Mouse (Mus musculus) hindbrain, embryonic 13.5 days (tissue): ENCODE data around the gene E2f2. TPM values are rescaled to one million over a fixed set of nuclear protein-coding genes. Genes with fewer than 3 reads are reported as not detected.

ENCODE experiments used
- ATAC-seq: fragments of 200-750 bp; cut with Nextera tagmentation; 2 replicates; pipeline ENCODE4 v1.8.0; 2017; ENCODE audit warnings: moderate TSS enrichment; ENCODE audit not compliant: low FRiP score
- H3K27ac ChIP-seq: fragments of 300-500 bp; sonication (generic); 2 replicates; pipeline ENCODE4 v1.5.1; 2015; ENCODE audit warnings: inconsistent platforms, mild to moderate bottlenecking, moderate library complexity
- H3K27me3 ChIP-seq: fragments of 300-500 bp; sonication (generic); 2 replicates; pipeline ENCODE4 v1.6.1; 2015; ENCODE audit warnings: mild to moderate bottlenecking, inconsistent platforms
- H3K36me3 ChIP-seq: fragments of 300-500 bp; sonication (generic); 2 replicates; pipeline ENCODE4 v1.6.1; 2015; ENCODE audit warnings: mild to moderate bottlenecking, inconsistent platforms
- H3K4me1 ChIP-seq: fragments of 300-500 bp; sonication (generic); replicated peaks from 2 replicates; pipeline ENCODE4 v1.6.1; 2015; ENCODE audit warnings: inconsistent platforms
- H3K4me2 ChIP-seq: fragments of 300-500 bp; sonication (generic); 2 replicates; pipeline ENCODE4 v1.6.1; 2015; ENCODE audit warnings: inconsistent platforms, mild to moderate bottlenecking, moderate library complexity
- H3K4me3 ChIP-seq: fragments of 300-500 bp; sonication (generic); 2 replicates; pipeline ENCODE4 v1.5.1; 2015; ENCODE audit warnings: mild to moderate bottlenecking, inconsistent platforms
- H3K9ac ChIP-seq: fragments of 300-500 bp; sonication (generic); 2 replicates; pipeline ENCODE4 v1.6.1; 2015; ENCODE audit warnings: mild to moderate bottlenecking, inconsistent platforms
- H3K9me3 ChIP-seq: fragments of 300-500 bp; sonication (generic); 2 replicates; pipeline ENCODE4 v1.6.1; 2016; ENCODE audit warnings: inconsistent platforms
- WGBS: fragments of 180-500 bp; shearing (Covaris S2); methylation state at CpG from one replicate; pipeline ENCODE4 v1.1.7; 2015; 5-methylcytosine and 5-hydroxymethylcytosine counted together
- polyA plus RNA-seq: library from polyadenylated mRNA; unstranded; fragments of >200 nt; fragmentation: Nextera tagmentation; extraction: Ambion mirVana; gene quantifications from 2 replicates; pipeline ENCODE4 v1.2.1, GENCODE M21; 2015

The E2f2 gene
- polyA plus RNA-seq = 2.7 and 3.2 TPM in 2 replicates

DNA sequence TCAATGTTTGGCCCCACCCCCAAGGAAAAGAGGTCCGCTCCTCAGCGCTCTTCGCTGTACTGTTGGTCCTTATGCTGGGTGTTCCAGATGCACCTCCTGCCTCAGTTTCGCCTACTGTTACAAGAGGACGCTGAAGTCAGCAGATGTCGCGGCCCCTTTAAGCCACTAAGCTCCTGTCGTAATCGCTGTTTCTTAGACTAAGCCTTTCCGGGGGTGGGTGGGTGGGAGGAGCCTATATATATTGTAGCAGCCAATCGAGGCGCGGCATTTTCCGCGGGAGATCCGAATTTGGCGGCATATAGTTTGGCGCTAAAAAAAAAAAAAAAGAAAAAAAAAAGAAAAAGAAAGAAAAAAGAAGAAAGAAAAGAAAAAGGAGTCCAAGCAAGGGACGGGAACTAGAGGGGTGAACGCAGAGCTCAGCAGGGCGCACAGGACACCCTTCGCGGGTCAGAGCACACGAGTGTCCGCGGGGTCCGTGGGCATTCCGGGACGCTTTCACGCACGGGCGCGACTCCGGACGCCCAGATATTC, at the start of gene E2f2:
TSS of gene E2f2 (plus strand) at position 384 of the 531 bp plus-strand sequence.
- no peaks in the 10 kb centered on the region for H3K36me3 ChIP-seq
- peaks cover 42% of the 10 kb centered on the region for H3K4me1 ChIP-seq
- ATAC-seq = no peak; the same call in 1 of the 2 replicates
- H3K4me3 ChIP-seq = peak within 1 kb of the TSS; percentile 62
- 0% methylated on average over 35 of the region's 35 CpGs for WGBS
- no peak within 1 kb of the TSS; the same call in 1 of the 2 replicates for H3K27ac ChIP-seq
- peak within 1 kb of the TSS; percentile 71 for H3K9ac ChIP-seq
- peaks cover 13% of the 10 kb centered on the region for H3K27me3 ChIP-seq
- peak within 1 kb of the TSS; percentile 100 for H3K4me2 ChIP-seq
- H3K9me3 ChIP-seq = no peaks in the 10 kb centered on the region

DNA sequence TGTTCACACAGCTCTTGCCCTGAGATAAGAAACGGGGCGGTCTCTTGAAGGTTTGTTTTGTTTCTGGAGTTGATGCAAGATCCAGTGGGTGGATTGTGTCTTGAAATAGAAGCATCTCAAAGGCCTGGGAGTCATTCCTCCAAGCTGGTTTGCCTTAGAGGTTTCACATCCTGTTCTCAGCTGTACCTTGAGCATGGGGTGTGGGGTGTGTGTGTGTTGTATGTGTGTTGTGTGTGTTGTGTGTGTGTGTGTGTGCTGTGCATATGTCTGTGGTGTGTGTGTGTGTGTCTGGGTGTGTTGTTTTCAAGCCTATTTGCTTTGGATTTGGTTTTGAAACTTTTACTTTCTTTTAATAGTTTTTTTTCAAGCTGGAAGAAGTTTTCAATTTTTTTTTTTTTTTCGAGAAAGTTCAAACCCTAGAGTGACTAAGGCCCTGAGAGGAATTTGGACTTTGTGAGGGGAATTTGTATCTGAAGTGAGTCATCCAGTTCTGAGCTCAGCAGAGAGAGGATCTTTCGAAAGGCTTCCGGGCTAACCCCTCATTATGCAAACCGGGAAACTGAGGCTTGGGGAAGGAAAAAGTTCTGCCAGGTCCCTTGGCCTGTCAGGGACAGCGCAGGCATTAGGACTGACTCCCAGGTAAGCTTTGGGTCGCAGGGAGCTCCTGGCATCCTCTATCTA, 48.9 kb upstream of the E2f2 start:
- no peak overlapping the region for H3K4me2 ChIP-seq
- no peak overlapping the region for H3K27ac ChIP-seq
- no peaks in the 10 kb centered on the region for H3K27me3 ChIP-seq
- 77% methylated on average over 8 of the region's 8 CpGs for WGBS
- no peaks in the 10 kb centered on the region for H3K36me3 ChIP-seq
- no peak overlapping the region for H3K4me3 ChIP-seq
- H3K9me3 ChIP-seq = no peaks in the 10 kb centered on the region
- ATAC-seq = no peak
- H3K9ac ChIP-seq = no peak overlapping the region; the same call in 1 of the 2 replicates
- H3K4me1 ChIP-seq = no peaks in the 10 kb centered on the region

DNA sequence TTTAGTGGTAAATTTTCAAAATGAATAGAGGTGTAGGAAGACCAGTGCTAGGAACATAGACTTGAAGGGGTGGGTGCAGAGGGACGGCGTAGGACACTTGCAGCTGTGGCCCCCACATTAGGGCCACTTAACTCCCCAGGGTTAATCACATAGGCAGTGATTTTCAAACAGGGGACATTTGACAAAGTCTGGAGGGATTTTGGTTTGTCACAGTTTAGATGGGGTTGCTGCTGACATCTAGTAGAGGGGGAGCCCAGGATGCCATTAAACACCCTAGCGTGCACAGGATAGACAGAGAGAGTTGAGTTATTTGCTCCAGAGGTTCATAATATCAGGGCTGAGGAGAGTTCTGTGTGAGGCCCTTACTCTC, 48.4 kb upstream of the E2f2 start:
- no peak for ATAC-seq
- no peaks in the 10 kb centered on the region for H3K27me3 ChIP-seq
- no peaks in the 10 kb centered on the region for H3K4me1 ChIP-seq
- H3K27ac ChIP-seq = no peak overlapping the region
- no peaks in the 10 kb centered on the region for H3K36me3 ChIP-seq
- H3K4me3 ChIP-seq = no peak overlapping the region
- no peak overlapping the region for H3K9ac ChIP-seq
- no peaks in the 10 kb centered on the region for H3K9me3 ChIP-seq
- WGBS = 92% methylated on average over 3 of the region's 3 CpGs
- H3K4me2 ChIP-seq = no peak overlapping the region

DNA sequence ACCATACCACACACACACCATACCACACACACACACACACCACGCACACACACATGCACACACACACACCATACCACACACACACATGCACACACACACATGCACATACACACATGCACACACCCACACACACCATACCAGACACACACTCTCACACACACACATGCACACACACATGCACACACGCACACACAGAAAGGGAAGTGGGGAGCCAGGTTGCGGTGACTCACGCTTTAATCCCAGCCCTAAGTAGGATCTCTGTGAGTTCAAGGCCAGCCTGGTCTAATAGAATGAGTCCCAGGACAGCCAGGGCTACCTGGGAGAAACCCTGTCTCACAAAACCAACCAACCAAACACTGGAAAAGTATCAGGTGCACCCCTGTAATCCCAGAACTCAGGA, 47.6 kb upstream of the E2f2 start:
- Histone ChIP-seq H3K9me3 (no peaks in the 10 kb centered on the region), H3K4me3 (no peak overlapping the region), H3K27me3 (no peaks in the 10 kb centered on the region), H3K4me2 (no peak overlapping the region), H3K4me1 (no peaks in the 10 kb centered on the region), H3K9ac (no peak overlapping the region), H3K27ac (no peak overlapping the region), H3K36me3 (no peaks in the 10 kb centered on the region)
- ATAC-seq = no peak
- 95% methylated on average over 4 of the region's 4 CpGs for WGBS

DNA sequence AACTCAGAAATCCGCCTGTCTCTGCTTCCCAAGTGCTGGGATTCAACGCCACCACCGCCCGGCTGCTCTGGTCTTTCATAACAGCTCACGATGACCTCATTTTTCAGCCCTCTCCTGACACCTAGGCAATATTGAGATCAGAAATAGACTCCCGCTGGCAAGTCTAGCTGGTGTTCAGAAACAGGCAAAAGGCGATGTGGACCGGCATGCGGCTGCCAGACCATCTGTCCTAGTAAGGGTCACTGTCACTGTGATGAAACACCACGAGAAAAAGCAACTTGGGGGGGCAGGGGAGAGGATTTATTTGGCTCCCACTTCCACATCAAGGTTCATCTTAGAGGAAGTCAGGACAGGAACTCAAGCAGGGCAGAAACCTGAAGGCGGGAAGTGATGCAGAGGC, 46.7 kb upstream of the E2f2 start:
- WGBS = 88% methylated on average over 11 of the region's 11 CpGs
- H3K9ac ChIP-seq = no peak overlapping the region
- H3K4me2 ChIP-seq = no peak overlapping the region
- H3K36me3 ChIP-seq = no peaks in the 10 kb centered on the region
- H3K4me3 ChIP-seq = no peak overlapping the region
- H3K27me3 ChIP-seq = no peaks in the 10 kb centered on the region
- no peak overlapping the region for H3K27ac ChIP-seq
- no peaks in the 10 kb centered on the region for H3K4me1 ChIP-seq
- no peaks in the 10 kb centered on the region for H3K9me3 ChIP-seq
- ATAC-seq = no peak

DNA sequence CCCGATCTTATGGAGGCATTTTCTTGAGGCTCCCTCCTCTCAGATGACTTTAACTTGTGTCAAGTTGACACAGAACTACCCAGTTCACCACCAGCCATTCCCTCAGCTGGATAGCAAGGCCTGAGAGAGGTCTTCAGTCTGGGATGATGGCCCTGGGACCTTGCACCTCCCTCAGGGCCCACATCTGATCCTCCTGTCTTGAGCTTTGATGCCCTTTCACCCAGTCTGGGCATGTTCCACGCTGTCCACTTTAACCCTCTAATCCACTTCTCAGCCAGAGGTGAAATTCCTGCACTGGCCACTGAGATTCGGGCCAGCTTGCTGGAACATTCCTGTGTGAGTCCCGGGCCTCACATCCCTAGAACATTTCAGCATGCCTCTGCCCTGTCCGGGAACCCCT, 46.2 kb upstream of the E2f2 start:
- H3K4me3 ChIP-seq = no peak overlapping the region
- H3K4me1 ChIP-seq = no peaks in the 10 kb centered on the region
- H3K4me2 ChIP-seq = no peak overlapping the region
- ATAC-seq = no peak
- 79% methylated on average over 5 of the region's 5 CpGs for WGBS
- no peaks in the 10 kb centered on the region for H3K27me3 ChIP-seq
- no peaks in the 10 kb centered on the region for H3K9me3 ChIP-seq
- H3K27ac ChIP-seq = no peak overlapping the region
- H3K9ac ChIP-seq = no peak overlapping the region
- H3K36me3 ChIP-seq = no peaks in the 10 kb centered on the region

DNA sequence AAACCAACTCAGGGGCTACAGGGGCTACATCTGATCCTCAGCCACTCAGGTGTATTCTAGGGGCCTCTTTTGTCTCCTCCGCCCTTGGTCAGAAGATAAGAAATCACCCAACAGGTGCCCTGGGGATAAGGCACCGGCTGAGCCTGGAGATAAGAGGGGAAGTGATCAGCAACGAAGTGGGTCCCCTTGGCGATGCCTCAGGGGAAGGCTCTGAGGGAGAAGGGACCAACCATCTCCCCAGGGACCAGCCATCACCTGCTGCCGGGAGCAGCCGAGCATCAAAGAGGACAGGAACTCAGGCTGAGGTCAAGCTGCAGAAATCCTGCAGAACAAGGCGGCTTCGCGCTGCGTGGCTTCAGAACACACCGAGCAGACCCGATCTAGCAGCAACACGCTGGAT, 44.5 kb upstream of the E2f2 start:
- Histone ChIP-seq H3K4me2 (no peak overlapping the region), H3K27me3 (no peaks in the 10 kb centered on the region), H3K4me1 (peaks cover under 1% of the 10 kb centered on the region), H3K4me3 (no peak overlapping the region), H3K27ac (no peak overlapping the region), H3K36me3 (no peaks in the 10 kb centered on the region), H3K9ac (no peak overlapping the region), H3K9me3 (no peaks in the 10 kb centered on the region)
- no peak for ATAC-seq
- WGBS = 80% methylated on average over 13 of the region's 13 CpGs

DNA sequence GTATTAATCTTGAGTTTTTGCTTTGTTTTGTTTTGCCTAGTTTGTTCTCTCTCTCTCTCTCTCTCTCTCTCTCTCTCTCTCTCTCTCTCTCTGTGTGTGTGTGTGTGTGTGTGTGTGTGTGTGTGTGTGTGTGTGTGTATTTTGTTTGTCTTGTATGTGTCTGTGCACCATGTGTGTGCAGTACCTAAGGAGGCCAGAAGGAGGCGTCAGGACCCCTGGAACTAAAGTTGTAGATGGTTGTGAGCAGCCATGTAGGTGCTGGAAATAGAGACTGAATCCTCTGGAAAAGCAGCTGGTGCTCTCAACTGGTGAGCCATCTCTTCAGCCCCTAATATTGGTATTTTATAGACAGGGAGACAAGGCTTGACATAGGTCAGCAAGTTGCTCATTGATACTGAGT, 42.4 kb upstream of the E2f2 start:
- Histone ChIP-seq H3K27ac (no peak overlapping the region), H3K4me3 (no peak overlapping the region), H3K9me3 (no peaks in the 10 kb centered on the region), H3K4me1 (peaks cover 20% of the 10 kb centered on the region), H3K9ac (no peak overlapping the region), H3K27me3 (no peaks in the 10 kb centered on the region), H3K4me2 (no peak overlapping the region), H3K36me3 (no peaks in the 10 kb centered on the region)
- WGBS = 89% methylated on average over 1 of the region's 1 CpGs
- no peak for ATAC-seq

DNA sequence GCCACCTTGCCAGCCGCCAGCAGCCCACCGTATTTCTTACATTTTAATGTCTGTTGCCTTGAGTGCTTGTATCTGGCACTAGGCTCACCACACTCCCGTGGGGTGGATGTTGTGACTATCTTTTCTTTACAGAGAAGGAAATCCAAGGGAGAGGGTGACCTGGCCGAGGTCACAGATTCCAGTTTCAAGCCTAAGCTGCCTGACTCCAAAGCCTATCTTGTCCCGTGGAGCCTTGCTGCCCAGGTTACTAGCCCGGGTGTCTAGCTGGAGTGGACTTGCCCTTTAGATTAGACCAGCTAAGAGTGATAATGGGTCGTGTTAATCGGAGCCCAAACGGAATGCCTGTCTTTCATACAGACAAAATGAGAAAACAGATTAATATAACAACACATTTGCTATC, 38.4 kb upstream of the E2f2 start:
- ATAC-seq = no peak
- Histone ChIP-seq H3K4me2 (peak overlapping the region; percentile 60), H3K9ac (peak overlapping the region; percentile 76; the same call in 1 of the 2 replicates), H3K27ac (peak overlapping the region; percentile 96), H3K9me3 (no peaks in the 10 kb centered on the region), H3K4me3 (peak overlapping the region; percentile 38; the same call in 1 of the 2 replicates), H3K36me3 (no peaks in the 10 kb centered on the region), H3K4me1 (peaks cover 43% of the 10 kb centered on the region), H3K27me3 (no peaks in the 10 kb centered on the region)
- 10% methylated on average over 9 of the region's 9 CpGs for WGBS

DNA sequence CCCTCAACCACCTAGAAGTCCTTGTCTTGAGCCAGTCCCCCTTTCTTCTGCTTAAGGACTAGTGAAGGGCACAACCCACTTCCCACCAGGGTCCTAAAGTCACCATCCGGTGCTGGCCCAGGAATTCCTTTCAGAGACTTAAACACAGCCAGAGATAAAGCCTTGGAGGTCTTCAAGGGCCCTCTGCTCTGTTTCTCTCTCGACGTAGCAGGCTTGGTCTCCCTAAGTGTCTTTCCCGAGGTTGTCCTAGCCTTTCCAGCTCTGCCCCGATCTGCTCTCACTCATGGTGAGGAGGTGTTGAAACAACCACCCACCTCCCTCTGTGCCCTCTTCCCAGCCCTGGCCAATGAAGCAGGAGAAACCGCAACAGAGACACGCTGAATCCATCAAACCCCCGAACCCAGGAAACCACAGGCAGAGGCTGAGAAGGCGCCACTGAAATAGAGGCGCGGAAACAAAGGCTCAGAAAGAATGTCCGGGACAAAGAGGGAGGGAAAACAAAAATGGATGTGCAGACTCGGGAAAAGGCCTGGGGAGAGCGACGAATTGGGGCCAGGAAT, 37.7 kb upstream of the E2f2 start:
- Histone ChIP-seq H3K4me3 (peak overlapping the region; percentile 38), H3K36me3 (no peaks in the 10 kb centered on the region), H3K4me1 (peaks cover 48% of the 10 kb centered on the region), H3K4me2 (peak overlapping the region; percentile 60), H3K9ac (peak overlapping the region; percentile 76), H3K9me3 (no peaks in the 10 kb centered on the region), H3K27ac (peak overlapping the region; percentile 96), H3K27me3 (no peaks in the 10 kb centered on the region)
- under 1% methylated on average over 15 of the region's 15 CpGs for WGBS
- peak; percentile 36 for ATAC-seq

DNA sequence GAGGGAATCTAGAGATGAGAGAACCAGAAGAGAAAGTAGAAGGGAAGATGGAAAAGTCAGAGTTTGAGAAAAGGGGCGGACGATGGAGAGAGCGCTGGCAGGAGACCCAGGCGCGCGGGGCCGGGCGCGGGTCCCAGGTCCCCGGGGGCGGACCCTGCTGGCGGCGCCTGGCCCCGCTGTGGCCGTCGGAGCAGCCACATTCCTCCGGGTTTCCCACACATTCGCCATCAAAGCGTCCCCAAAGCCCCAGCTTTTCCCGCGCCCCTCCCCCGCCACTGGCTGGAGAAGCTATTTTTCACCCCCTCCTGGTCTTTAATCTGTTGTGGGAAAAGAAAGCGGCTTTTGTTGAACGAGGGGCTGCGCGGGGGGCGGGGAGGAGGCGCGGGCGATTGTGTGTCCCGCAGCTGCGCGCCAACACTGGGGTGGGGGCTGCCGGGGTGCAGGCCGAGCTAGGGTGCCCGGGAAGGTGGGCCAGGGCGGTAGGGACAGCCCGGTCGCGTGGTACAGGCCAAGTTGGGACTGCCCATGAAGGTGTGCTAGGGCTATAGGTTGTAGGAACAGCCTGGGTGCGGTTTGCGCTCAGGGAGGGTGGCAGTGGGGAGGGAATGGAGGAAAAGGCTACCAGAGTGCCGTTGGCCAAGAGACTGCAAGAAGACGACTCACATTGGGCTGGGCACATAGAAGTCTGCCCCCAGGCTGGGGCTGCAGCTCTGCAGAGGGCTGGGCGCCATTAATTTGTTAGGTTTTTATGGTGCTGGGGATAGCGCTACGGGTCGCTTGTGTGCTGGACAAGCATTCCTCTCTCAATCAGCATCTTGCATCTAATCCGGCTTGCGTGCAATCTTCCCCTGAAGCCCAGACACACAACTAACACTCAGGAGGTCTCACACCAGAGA, 37.0 kb upstream of the E2f2 start:
- Histone ChIP-seq H3K9ac (peak overlapping the region; percentile 76), H3K4me2 (peak overlapping the region; percentile 60), H3K27ac (peak overlapping the region; percentile 96), H3K36me3 (no peaks in the 10 kb centered on the region), H3K4me1 (peaks cover 53% of the 10 kb centered on the region), H3K9me3 (no peaks in the 10 kb centered on the region), H3K4me3 (peak overlapping the region; percentile 38), H3K27me3 (no peaks in the 10 kb centered on the region)
- WGBS = under 1% methylated on average over 50 of the region's 50 CpGs
- peak; percentile 78 for ATAC-seq
